Mouse (Mus musculus) ovary, postnatal 10 days (tissue): ENCODE measurements around the gene Bcan.

ENCODE experiments used
- DNase-seq: peaks from one replicate; pipeline ENCODE4 v3.0.0; 2022; ENCODE audit warnings: low spot score

The Bcan gene

DNA sequence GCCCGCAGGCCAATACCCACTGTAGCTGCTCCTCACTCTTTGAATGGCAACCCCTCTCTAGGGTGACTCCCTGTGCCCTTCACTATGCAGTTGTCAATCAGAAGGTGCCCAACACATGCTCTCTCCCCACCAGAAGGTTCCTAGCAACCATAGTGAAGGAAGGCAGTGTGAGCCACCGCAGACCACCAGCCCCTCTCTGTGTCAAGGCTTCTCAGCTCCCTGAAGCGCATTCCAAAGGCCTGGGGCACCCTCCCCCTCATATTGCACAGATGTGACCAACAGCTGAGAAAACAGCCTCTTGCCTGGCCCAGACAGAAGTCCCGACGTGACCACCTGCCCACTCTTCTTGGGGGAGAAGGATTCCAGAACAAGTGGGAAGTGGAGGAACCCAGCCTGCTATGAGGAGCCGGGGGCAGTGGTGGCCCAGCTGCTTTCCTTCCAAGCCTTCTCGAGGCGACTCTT is 27.8 kb downstream of the Bcan start:
- no peak for DNase-seq

DNA sequence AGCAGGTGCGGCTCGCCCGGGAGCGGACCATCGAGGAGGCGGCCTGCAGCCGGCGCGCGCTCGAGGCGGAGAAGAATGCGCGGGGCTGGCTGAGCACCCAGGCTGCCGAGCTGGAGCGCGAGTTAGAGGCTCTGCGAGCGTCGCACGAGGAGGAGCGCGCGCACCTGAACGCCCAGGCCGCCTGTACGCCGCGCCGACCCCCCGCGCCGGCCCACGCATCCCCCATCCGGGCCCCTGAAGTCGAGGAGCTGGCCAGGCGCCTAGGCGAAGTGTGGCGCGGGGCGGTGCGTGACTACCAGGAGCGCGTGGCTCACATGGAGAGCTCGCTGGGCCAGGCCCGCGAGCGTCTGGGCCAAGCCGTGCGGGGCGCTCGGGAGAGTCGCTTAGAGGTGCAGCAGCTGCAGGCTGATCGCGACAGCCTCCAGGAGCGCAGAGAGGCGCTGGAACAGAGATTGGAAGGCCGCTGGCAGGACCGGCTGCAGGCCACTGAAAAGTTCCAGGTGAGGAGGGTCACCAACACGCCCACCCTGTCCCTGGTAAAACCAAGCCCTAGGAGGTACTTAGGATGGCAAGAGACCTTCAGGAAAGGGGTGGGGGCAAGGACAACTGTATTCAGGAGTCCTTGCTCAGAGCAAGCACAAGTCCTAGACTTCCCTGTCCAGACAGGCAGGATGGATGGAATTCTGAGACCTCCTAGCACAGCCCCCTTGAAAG is 28.4 kb downstream of the Bcan start:
- no peak for DNase-seq

DNA sequence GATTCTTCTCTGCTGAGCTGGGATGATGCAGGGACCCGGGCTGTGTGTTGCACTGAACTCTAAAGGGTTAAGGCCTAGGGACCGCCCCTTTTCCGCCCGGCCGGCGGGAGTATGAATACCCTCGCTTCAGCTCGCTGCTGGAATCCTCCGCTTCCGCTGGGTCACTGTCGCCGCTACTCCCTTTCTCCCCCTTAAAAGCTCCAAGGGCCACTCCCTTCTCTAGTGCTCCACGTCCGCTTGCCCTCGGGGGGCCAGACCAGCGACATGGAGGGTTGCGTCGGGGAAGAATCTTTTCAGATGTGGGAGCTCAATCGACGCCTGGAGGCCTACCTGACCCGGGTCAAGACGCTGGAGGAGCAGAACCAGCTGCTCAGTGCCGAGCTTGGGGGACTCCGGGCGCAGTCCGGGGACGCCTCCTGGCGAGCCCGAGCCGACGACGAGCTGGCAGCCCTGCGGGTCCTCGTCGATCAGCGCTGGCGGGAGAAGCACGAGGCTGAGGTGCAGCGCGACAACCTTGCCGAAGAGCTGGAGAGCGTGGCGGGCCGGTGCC is 29.0 kb downstream of the Bcan start, which contains the start of gene Nes:
Gene Nes, plus strand, starts transcription at position 140 of the 550 bp plus-strand sequence.
- DNase-seq = no peak

DNA sequence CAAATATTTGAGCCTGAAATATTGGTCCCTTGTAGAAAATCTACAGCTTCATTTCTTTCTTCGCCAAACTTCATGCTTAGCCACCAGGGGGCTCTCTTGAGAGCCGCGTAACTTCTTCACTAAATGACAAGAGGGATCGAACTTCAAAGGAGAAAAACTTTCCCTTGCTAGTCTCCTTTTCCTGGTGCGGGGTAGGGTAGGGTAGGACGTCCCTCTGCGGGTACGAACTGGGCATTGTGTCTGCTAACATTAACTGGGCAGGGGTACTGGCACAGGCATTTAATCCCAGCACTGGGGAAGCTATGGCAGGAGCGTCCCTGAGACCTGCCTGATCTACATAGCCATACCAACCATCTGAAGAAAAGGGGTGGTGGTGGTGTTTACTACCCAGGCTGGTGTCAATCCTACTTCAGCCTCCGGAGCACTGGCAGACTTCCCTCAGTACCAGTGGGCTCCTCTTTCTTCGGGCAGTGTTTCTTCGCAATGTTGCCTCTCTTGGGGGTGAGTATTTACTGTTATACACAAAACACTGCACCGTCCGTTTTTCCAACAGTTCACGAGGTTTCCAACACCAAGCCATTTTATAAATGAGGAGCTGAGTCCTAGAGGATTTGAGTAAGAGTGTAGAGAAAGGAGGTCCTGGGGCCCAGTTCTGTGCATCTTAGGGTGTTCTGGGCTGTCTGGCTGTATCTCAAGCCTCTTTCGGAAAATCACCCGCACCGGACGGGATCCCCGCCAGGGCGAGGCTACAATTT is 29.7 kb downstream of the Bcan start:
- no peak for DNase-seq

DNA sequence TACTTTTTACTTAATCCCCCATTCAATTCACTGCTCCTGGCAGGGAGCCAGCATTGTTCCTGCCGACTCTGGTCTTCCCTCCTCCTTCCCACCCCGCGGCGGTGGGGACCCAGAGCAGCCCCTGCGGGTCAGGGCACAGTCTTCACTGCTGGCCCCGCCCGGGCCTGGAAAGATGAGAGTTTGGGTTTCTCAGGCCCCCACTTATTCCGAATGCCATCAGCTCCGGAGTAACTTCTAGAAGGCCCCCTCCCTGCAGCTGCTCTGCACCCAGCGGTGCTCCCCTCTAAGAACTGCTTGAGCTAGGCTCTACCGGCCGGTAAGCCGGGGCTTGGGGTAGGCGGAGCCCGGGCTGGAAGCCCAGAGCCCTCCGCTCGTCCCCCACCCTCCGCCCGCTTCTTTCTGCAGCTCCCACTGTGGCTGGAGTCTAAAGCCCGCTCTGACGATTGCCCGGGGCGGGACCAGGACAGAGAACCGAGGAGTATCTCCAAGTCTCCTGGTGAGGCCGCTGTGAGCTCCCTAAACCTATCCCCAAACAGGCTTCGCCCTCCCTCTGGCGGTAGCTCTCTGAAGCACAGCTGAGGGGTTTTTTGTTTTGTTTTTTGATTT is 39.3 kb downstream of the Bcan start:
- peak; percentile 71 for DNase-seq

DNA sequence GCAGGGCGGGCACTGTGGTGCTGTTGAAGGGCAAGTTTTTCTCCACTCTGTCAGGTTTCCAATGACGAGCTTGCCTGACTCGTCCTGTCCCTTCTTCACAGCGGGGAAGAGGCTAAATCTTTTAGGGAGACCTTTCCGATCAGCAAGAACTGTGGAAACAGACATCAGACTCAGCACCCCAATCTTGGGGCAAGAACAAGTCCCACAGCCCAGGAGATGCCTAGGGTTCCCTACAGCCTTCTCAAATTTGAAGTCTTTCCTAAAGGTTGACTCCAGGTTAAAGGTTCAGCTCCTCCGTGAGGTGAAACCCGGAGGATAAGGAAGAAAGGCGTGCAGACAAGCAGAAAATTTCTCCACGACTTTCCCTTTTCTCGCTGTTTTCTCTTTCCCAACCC is 39.8 kb downstream of the Bcan start:
- DNase-seq = no peak

DNA sequence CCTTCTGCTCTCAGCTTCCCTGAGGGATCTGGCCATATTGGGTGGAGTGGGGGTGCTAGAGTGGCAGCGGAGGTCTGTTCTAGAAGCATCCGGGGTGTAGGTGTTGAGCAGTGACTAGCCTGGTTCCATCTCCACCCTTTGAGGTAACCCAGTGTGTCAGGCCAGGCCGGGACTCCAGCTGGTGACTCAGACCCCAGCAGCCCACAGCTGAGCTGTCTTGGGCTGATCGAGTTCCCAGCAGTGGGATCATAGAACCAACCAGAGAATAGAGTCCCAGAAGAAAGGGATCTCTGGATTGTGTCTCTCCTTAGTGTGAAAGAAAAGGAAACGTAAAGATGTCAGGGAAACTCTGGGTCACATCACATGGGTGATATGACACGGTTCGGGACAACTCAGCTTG is 40.7 kb downstream of the Bcan start:
- no peak for DNase-seq

DNA sequence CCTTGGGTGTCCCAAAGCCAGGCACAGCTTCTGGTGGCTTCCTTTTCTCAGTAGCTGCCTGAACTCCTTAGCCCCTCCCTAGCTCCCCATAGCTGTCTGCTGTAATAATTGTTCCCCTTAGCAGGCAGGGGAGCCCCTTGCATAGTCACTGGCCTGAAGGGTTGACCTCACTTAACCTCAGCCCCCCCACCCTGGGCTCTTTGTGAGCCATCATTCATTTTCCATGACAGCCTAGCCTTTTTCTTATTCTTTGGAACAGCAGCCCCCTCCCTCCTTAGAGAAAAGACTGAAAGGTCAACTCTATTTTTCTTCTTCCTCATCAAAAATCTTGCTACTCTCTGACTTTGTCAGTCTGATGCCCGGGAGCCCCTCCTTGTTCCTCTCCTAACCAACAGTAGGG is 41.1 kb downstream of the Bcan start:
- DNase-seq = no peak

DNA sequence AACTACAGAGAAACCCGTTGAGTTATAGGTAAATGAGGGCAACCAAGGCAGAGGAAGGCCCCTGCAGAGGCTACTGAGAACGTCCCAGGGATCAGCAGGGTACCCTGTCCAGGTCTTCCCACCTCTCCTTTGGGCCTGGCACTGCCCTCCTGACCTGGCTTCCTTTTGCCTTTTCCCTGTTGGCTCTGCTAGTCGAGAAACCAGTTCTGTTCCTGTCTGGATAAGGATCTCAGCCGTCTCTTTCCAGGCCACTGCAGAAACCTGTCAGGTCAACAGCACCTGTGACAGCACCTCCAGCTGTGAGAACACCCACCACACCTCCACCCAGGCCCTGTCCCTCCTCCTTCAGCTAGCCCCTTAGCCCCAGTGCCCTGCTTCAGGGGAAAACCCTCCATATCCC is 41.6 kb downstream of the Bcan start:
- no peak for DNase-seq

DNA sequence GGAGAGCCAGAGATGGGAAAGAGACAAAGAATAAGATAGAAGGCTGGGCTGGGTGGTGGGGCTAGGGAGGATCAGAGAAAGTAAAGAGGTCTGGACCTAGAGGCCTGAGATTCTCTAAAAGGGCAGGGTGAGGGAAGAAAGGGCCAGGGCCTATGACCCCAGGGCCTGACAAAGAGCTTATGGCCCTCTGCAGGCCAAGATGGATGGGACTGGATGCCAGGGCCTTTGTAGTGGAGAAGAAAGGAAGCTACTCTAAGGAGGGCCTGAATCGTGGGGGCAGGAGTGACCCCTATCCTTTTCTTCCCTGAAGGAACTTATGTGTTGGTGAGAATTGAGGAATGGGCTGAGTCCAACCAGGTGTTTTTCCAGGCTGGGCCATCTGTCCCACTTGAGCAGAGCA is 42.0 kb downstream of the Bcan start:
- no peak for DNase-seq

DNA sequence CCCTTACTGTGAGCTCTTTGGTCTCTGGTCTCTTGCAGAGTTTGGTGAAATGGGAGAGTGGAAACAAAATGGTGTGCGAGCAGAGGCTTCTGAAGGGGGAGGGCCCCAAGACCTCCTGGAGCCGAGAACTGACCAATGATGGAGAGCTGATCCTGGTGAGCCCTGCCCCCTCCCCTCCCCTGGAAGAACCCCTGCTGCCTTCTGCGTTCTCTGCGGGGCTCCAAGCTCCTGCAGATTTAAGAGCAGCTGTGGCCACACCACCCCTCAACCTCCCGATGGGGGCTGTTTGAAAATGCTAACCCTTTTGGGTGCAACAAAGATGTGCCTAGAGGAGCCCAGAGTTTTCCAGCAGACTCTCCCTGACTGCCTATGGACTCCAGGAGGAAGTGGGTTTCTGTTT is 47.6 kb downstream of the Bcan start:
- DNase-seq = no peak

DNA sequence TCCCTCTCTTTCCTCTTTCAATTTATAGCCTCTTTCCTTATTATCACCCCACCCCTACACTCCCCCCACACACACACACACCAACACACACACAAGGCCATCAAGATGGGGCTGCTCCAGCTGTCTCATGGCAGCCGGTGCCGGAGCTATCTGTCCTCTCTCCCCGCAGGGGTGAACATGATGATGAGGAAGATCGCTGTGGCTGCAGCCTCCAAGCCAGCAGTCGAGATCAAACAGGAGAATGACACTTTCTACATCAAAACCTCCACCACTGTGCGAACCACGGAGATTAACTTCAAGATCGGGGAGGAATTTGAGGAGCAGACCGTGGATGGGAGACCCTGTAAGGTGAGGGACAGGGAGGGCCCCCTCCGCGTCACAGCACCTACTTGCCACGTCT is 48.1 kb downstream of the Bcan start:
- no peak for DNase-seq

DNA sequence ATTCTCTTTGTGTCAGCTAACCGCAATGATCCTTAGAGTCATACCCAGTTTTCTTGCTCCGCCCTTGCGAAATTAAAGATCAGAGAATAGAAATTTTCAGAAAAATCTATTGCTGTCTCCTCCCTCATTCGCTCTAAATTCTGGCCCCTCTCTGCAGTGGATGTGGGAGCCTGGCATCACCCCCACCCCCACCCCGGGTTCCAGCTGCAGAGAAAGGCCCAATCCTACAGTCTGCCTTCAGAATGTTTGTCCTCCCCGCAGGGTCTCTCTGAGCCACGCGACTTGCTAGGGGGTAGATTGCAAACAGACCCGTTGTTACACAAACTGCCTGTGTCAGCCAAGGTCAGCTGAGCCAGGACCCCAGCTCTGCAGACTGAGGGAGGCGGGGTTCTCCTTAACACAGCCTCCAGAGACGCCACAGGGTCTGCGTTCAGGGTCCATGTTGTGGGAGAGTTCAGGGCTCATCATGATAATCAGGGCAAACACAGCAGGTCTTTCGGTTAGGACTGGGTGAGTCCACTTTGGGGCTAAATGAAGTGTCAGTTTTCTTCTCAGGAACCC is 50.0 kb downstream of the Bcan start:
- DNase-seq = no peak

DNA sequence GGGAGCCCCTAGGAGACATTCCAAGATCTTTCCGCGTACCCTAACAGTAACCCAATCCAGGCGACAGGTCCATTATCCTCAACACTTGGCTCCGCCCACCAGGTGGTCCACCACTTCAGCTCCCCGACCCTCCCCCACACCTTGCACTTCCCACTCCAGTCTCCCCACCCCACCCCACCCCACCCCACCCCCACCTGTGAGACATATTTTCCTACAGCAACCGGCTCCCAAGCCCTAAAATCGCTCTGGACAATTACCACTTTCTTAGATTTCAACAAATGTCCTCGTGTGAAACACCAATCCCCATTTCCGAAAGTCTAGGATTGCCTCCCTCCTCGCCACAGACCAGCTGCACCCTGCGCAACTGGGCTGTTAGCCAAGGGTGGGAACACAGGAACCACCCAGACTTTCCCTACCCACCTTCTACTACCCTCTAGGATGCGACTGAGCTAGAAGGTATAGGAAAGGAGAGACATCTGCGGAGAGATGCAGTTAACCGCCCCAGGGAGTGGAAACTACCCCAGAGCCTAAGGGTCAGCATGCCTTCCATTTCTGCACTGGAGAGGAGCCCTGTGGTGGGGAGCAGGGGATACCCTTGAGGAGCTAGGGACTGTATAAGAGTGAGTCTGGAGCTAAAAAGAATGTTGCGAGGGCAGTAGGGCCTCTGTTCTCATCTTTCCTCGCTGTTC is 50.6 kb downstream of the Bcan start:
- no peak for DNase-seq

DNA sequence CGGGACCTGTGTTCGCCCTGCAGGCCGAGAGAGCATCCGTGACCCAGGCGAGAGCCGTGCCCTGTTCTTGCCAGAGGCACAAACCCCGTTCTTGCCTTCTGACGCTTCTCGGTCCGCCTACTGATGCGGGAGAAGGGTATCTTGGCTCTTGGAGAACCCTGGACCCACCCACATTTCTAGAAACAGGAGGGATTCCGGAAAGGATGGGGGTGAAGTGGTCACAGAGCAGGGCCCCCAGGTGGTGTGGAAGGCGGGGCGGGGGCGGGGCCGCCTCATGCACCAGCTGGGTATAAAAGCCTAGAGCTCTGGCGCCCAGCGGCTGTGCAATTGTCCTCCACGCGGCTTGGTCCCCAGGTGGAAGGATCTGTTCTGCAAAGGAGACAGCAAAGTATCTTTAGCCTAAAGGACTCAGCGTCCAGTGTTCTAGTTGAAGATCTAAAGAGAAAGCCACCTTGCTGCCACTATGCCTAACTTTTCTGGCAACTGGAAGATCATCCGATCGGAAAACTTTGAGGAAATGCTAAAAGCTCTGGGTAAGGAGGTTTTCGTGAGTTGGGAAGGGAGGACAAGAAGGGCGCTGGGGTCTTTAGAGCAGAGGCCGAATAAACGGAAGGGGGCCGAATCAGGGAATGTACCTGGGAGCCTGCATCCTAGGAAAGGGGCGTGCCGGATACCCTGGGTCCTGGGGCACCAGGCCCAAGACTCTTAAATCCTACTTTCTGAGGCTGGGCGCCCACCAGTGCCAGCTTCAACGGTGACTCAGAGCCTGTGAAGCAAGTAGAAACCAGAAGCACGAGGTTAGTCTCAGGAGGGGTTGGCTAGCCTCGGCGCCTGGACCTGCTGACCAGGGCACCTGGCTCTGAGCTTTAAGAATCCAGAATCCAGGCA is 51.4 kb downstream of the Bcan start, which contains the start of gene Crabp2:
Gene Crabp2, plus strand, starts transcription at position 289 of the 888 bp plus-strand sequence.
- DNase-seq = no peak

DNA sequence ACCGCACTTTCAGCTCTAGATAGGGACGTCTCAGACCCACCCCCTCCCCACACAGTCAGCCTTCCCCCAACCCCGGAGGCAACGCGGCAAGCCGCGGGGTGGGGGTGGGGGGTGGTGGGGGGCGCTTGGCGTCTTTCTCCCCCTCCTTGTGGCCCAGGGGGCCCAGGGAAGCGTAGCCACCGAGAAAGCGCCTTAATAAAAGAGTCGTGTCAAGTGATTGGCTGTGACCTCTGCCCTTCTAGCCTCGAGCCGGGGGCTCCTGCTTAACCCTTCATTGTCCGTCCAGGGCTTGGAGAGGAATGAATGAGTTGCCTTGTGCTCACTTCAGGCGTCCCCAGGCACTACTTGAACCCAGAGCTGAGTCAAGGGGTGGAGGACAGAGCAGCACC is 52.2 kb downstream of the Bcan start:
- no peak for DNase-seq

DNA sequence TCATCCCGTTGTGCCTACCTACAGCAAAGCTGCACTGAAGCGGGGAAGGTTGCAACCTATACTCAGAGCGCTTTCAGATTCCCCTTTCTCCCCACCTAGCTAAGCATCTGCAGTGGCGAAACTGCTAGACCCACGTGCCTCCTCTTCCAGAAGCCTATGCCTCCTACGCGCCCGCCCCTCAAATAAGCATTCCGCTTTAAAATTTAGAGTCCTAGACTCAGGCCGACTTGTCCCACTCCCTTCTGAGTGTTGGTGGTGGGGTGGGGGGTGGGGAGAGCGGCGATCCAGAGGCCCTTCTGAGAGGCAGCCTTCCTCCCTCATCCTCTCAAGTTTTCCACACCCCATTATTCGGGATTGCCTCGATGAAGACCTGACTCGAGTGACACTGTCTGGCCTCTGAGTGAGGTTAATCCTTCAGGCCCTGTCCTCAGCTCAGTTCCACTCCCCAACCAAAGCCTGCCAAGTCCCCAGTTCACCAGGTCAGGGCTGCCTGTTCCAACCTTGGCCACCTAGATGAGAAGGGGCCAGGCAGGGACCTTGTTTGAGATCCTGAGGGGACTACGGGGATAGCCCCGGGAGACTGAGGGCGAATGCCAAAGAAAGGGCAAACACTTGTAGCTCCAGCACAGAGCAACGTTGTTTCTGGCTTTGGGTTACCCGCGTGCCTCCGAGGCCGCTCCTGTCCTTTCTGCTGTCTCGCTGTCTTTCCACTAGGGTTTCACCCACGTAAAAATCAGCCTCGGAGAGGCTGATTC is 52.8 kb downstream of the Bcan start:
- no peak for DNase-seq

DNA sequence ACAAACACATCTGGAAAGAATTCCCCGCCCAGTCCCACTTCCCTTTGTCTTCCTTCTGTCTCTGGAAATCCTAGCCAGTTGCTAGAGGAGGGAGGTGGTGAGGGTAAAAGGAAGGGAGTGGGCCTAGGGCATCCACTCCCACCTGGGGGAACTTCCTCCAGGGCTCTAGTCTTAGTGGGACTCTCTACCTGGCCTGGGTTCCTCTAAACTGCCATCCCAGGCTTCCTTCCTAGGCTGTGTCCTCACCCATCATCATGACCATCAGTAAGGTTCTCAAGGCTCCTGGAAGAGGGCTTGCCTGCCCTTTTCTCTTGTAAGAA is 53.5 kb downstream of the Bcan start:
- no peak for DNase-seq

DNA sequence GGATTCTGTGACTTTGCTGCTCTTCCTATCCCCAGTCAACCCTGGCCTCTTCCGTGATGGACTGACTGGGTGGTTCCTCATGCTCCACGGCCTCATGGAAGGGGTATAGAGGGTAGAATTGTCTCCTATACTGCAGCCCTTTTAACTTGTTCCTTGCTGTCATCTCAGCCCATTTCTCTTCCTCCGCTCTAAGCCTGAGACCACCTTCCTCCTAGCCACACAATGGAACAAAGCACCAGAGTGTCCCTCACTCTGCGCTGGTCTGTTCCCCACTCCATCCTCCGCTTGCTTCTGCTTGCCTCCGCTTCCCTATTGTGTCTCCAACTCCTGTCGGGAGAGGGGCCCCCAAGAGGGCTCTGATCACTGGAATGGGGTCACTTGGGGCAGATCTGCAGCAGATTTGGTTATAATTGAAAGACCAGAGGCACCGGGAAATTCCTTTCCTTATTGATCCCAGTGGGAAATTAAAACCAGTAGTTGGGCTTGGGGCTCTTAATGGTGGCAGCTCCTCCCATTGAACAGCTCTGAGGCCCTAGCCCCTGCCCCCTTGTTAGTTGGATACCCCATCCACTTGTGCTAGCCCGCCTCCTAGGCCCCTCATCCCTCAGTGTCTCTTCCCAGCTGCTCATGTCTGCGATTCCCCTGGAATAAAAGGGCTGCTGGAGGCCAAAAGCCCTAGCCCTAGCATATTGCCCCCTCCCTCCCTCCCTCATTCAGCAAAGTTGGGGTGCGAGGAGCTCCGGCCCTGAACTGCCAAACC is 54.1 kb downstream of the Bcan start:
- DNase-seq = no peak
